Mouse (Mus musculus): ENCODE data around the gene Stard10. TPM values are rescaled to one million over a fixed set of nuclear protein-coding genes. Genes with fewer than 3 reads are reported as not detected.

Stard10 gene
- total RNA-seq, 2 experiments from 2014 or later, result 23.1 to 59.3 TPM

- no peak for ATAC-seq (replicated peaks; ENCODE audit: poor library complexity)
These were observed 12.7 kb downstream of the Stard10 start for GRCm38 (mm10) chr7:101329606-101330005.

- ATAC-seq (replicated peaks; ENCODE audit: poor library complexity), result no peak
These were observed 13.4 kb downstream of the Stard10 start for GRCm38 (mm10) chr7:101330074-101330840.

DNA sequence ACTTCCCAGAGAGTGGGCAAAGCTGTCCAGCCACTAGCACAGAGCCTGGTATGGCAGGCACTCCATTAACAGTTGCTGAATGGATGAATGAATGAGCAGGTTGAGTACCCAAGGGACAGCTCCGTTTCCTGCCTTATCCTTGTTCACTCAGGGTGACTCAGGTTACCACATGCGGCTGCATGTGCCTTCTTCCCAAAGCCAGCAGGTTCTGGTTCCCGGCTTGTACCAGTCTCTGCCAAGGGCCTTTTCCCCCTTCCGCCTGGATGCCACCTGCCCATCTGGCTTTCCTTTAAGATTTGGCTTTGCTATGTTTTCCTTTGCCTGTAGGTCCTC lies 13.9 kb downstream of the Stard10 start:
- ATAC-seq (replicated peaks; ENCODE audit: poor library complexity), result no peak

- no peak for ATAC-seq (replicated peaks; ENCODE audit: poor library complexity)
These were observed 15.4 kb downstream of the Stard10 start for GRCm38 (mm10) chr7:101332045-101332831.

GRCm38 (mm10) chr7:101335228-101335627 lies 18.3 kb downstream of the Stard10 start:
- ATAC-seq (replicated peaks; ENCODE audit: poor library complexity), result no peak

GRCm38 (mm10) chr7:101336686-101337085 lies 19.8 kb downstream of the Stard10 start:
- ATAC-seq (replicated peaks; ENCODE audit: poor library complexity), result no peak

- ATAC-seq (replicated peaks; ENCODE audit: poor library complexity), result no peak
These were observed 20.5 kb downstream of the Stard10 start for GRCm38 (mm10) chr7:101337401-101337800.

GRCm38 (mm10) chr7:101341405-101341804 lies 24.5 kb downstream of the Stard10 start:
- ATAC-seq (replicated peaks; ENCODE audit: poor library complexity), result peak; percentile 65

- ATAC-seq (replicated peaks; ENCODE audit: poor library complexity), result peak; percentile 30
These were observed 26.2 kb downstream of the Stard10 start for GRCm38 (mm10) chr7:101343135-101343534.

DNA sequence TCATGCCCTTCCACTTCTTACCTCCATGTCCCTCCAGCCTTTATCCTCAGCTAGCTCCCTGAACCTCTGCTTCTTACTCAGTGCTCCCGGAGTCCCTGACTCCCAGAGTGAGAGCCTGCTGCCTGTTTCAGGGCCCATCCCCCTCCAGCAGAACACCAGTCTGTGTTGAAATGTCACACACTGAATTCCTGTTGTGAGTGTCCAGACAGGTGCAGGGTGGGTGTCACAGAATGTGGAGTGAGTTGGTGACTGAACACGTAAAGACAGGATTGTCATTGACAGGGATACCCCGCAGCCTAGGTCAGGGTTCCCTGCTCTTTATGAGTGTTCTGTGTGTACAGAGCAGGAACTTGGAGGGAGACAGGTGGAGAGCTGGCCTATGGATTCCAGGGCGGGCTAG lies 28.0 kb downstream of the Stard10 start:
- ATAC-seq (replicated peaks; ENCODE audit: poor library complexity), result no peak

GRCm38 (mm10) chr7:101346991-101347390 lies 30.1 kb downstream of the Stard10 start:
- ATAC-seq (replicated peaks; ENCODE audit: poor library complexity), result no peak

- peak; percentile 71 for ATAC-seq (replicated peaks; ENCODE audit: poor library complexity)
These were observed 30.9 kb downstream of the Stard10 start, which contains the start of gene Arap1 for GRCm38 (mm10) chr7:101347767-101348270. TSS of gene Arap1 (plus strand) at chr7:101348067.

DNA sequence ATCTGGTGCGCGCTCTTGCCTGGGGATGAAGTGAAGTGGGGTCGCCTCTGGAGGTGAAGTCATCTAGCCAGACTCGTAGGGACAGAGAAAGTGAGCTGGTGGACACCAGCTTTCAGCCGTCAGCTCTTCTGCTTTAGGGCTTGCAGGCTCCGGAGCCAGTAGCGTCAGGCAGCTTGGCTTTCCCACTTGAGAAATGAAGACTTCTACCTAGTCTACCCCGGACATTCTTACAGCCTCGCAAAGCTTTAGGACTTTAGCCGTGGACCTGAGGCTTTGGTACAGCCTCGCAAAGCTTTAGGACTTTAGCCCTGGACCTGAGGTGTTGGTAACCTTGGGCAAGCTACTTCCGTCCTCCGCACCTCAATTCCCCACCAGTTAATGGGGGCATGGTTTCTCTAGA lies 31.4 kb downstream of the Stard10 start:
- ATAC-seq (replicated peaks; ENCODE audit: poor library complexity), result no peak

- no peak for ATAC-seq (replicated peaks; ENCODE audit: poor library complexity)
These were observed 33.0 kb downstream of the Stard10 start for GRCm38 (mm10) chr7:101349861-101350260.

DNA sequence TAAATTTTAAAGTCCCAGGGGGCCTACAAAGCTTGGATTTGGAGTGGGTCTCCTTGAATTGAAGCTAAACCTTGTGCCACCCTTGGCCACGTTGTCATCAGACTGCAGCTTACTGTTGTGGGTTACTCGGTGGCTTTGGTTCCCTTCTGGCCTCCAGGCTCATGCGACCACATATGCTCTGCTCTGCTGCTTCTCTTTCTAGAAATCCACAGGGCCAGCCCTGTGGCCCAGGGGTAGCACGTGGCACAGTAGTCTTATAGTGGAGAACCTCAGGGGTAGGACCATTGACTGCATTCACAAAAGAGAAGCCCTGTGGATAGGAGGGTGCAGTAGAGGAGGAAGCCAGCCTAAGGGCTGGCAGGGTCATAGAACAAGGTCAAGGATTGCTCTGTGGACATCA lies 35.5 kb downstream of the Stard10 start:
- ATAC-seq (replicated peaks; ENCODE audit: poor library complexity), result peak; percentile 27

DNA sequence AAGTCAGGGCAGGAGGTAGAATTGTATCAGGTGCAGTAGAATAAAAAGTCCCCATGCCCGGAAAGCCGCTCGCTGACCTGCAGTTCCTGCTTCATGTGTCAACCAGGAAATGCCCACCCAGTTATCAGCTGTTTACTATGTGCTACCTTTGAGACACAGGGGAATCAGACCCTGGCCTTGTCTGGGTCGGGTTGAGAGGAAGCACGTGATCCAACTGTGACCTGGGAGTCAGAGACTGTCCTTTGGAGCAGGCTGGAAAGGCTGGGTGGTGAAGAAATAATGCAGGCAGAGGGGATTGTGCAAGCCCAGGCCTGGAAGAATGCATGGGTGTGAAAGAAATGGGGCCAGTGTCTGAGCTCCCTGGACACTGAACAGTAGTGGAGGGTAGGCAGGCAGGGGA lies 37.5 kb downstream of the Stard10 start:
- peak; percentile 46 for ATAC-seq (replicated peaks; ENCODE audit: poor library complexity)

DNA sequence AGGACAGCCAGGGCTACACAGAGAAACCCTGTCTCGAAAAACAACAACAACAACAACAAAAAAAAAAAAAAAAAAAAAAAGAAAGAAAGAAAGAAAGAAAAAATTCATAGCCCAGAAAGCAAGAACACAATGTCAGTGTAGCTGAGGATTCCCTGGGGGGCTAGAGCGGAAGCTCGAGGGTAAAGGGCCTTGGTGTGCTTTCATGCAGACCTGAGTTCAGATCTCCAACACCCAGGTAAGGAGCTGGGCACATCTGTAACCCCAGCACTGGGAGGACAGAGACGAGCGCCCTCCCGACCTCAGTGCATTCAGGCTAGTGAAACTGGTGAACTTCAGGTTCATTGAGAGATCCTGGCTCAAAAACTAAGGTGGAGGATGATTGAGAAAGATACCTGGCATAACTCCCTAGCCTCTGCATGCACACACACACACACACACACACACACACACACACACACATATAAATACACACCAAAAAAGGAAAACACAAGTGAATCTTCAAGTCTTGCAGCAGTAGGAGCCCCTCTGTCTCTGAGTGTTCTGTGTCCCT lies 38.7 kb downstream of the Stard10 start:
- ATAC-seq (replicated peaks; ENCODE audit: poor library complexity), result no peak

- ATAC-seq (replicated peaks; ENCODE audit: poor library complexity), result peak; percentile 44
These were observed 40.0 kb downstream of the Stard10 start for GRCm38 (mm10) chr7:101356868-101357267.

DNA sequence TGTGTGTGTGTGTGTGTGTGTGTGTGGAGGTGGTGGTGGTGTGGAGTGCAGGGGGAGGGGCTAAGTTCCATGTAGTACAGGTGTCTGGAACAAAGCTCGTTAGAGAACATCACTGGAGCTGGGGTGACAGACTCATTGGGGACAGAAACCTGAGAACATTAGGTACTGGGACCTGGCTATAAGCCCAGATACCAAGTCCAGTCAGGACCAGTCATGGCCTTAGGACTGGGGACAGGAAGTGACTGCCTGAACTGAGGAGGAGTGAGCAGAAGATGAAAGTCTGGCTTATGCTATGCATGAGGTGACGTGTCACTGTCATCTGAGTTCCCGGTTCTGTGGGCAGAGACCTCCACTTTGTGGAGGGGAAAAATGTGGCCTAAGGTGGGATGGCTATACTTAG lies 43.5 kb downstream of the Stard10 start:
- no peak for ATAC-seq (replicated peaks; ENCODE audit: poor library complexity)

GRCm38 (mm10) chr7:101361021-101361420 lies 44.1 kb downstream of the Stard10 start:
- ATAC-seq (replicated peaks; ENCODE audit: poor library complexity), result peak; percentile 10

GRCm38 (mm10) chr7:101361767-101362166 lies 44.9 kb downstream of the Stard10 start:
- no peak for ATAC-seq (replicated peaks; ENCODE audit: poor library complexity)

- ATAC-seq (replicated peaks; ENCODE audit: poor library complexity), result peak; percentile 79
These were observed 45.9 kb downstream of the Stard10 start for GRCm38 (mm10) chr7:101362791-101363191.
